Mouse (Mus musculus) megakaryocyte, adult 5-6 weeks (primary cell): ENCODE results near the gene Inpp5a. TPM values are rescaled to one million over a fixed set of nuclear protein-coding genes. Genes with fewer than 3 reads are reported as not detected.

Experiments used
- ATAC-seq: 2 replicates; pipeline ENCODE4 v1.8.0; 2016; ENCODE audit warnings: mild to moderate bottlenecking, inconsistent platforms; ENCODE audit not compliant: poor library complexity, severe bottlenecking
- total RNA-seq, 2 experiments: library from RNA; stranded (forward) in 1 of 2; stranded (reverse) in 1 of 2; fragments of 153-499, 151-499 nt in 1 of 2; fragments of 221-1000, 200-1000 nt in 1 of 2; gene quantifications; 2 replicates each; pipeline versions ENCODE4 v1.2.3 to v1.2.4; 2015 to 2017

Inpp5a gene
- total RNA-seq, 2 experiments from 2014 or later: 7.6 to 11.4 TPM

GRCm38 (mm10) chr7:139572665-139573064 is 183.8 kb downstream of the Inpp5a start:
- ATAC-seq: no peak

GRCm38 (mm10) chr7:139576064-139576686 is 187.3 kb downstream of the Inpp5a start:
- no peak for ATAC-seq

- ATAC-seq: no peak
Measured at GRCm38 (mm10) chr7:139579261-139579905, 190.5 kb downstream of the Inpp5a start.

GRCm38 (mm10) chr7:139580851-139581775 is 192.2 kb downstream of the Inpp5a start:
- no peak for ATAC-seq

- ATAC-seq: no peak
Measured at GRCm38 (mm10) chr7:139581801-139582571, 193.1 kb downstream of the Inpp5a start.

- no peak for ATAC-seq
Measured at GRCm38 (mm10) chr7:139582595-139582994, 193.7 kb downstream of the Inpp5a start, which contains the start of gene Nkx6-2. Gene Nkx6-2 (minus strand): TSS chr7:139582797.

GRCm38 (mm10) chr7:139583094-139583737 is 194.3 kb downstream of the Inpp5a start:
- no peak for ATAC-seq

- peak; percentile 31 for ATAC-seq
Measured at GRCm38 (mm10) chr7:139584221-139585175, 195.6 kb downstream of the Inpp5a start.

- no peak for ATAC-seq
Measured at GRCm38 (mm10) chr7:139585183-139585821, 196.4 kb downstream of the Inpp5a start.

GRCm38 (mm10) chr7:139587919-139588318 is 199.0 kb downstream of the Inpp5a start:
- no peak for ATAC-seq

- peak; percentile 71 for ATAC-seq
Measured at GRCm38 (mm10) chr7:139590302-139590701, 201.4 kb downstream of the Inpp5a start.

- no peak for ATAC-seq
Measured at GRCm38 (mm10) chr7:139591311-139591710, 202.4 kb downstream of the Inpp5a start.

- ATAC-seq: no peak
Measured at GRCm38 (mm10) chr7:139595311-139595710, 206.4 kb downstream of the Inpp5a start.

- ATAC-seq: no peak
Measured at GRCm38 (mm10) chr7:139595862-139596261, 207.0 kb downstream of the Inpp5a start.

GRCm38 (mm10) chr7:139610328-139610727 is 221.4 kb downstream of the Inpp5a start:
- ATAC-seq: no peak

- ATAC-seq: peak; percentile 75
Measured at GRCm38 (mm10) chr7:139615767-139616766, 227.2 kb downstream of the Inpp5a start.

GRCm38 (mm10) chr7:139622568-139622967 is 233.7 kb downstream of the Inpp5a start:
- ATAC-seq: no peak
